Mouse (Mus musculus): ENCODE measurements around the gene Wnk1.
"Not testable (repeated sequence)": the region's sequence is repeated elsewhere in the genome, so short reads cannot be mapped to it uniquely, and the experiment has no call there.

DNA sequence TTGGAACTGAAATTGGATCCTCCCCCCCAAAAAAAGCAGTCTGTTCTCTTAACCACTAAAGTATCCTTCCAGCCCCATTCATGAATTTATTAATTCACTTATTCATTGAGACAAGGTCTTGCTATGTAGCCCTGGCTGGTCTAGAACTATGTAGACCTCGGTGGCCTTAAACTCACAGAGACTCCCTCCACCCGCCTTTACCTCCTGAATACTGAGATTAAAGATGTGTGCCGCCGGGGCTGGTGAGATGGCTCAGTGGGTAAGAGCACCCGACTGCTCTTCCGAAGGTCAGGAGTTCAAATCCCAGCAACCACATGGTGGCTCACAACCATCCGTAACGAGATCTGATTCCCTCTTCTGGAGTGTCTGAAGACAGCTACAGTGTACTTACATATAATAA lies 48.6 kb upstream of the Wnk1 start:
- TF ChIP-seq CTCF (IDR thresholded peaks at IDR 0.05 in 2 of 3, conservative IDR thresholded peaks at IDR 0.05 in 1 of 3; ENCODE audit: control insufficient read depth in 1 of 3, insufficient read depth in 1 of 3, low read depth in 2 of 3, low read length in 3 of 3, poor library complexity in 1 of 3, severe bottlenecking in 1 of 3); TCF12 (IDR thresholded peaks at IDR 0.05; ENCODE audit: low read depth, low read length); GABPA (IDR thresholded peaks at IDR 0.05; ENCODE audit: low read depth, low read length); POLR2A (IDR thresholded peaks at IDR 0.05; ENCODE audit: control insufficient read depth in 1 of 2, insufficient read depth in 1 of 2, low read depth in 1 of 2, low read length in 2 of 2, poor library complexity in 1 of 2); E2F4 (IDR thresholded peaks at IDR 0.05; ENCODE audit: borderline replicate concordance, low read depth, low read length); USF2 (IDR thresholded peaks at IDR 0.05; ENCODE audit: borderline replicate concordance in 1 of 2, insufficient read depth in 1 of 2, low read depth in 1 of 2, low read length in 2 of 2); ETS1 (IDR thresholded peaks at IDR 0.05; ENCODE audit: low read depth, low read length); RCOR1 (IDR thresholded peaks at IDR 0.05; ENCODE audit: low read depth, low read length); MAX (IDR thresholded peaks at IDR 0.05; ENCODE audit: low read length): not testable (repeated sequence)
